Mouse (Mus musculus) forebrain, embryonic 16.5 days (tissue): ENCODE data around the gene Ddx54. TPM values are rescaled to one million over a fixed set of nuclear protein-coding genes. Genes with fewer than 3 reads are reported as not detected.
A peak's percentile ranks its signal among the peaks of the same experiment; 100 is the strongest.

Experiments
- ATAC-seq: fragments of 200-750 bp; cut with Nextera tagmentation; 2 replicates; pipeline ENCODE4 v1.8.0; 2017; ENCODE audit warnings: mild to moderate bottlenecking, moderate library complexity
- H3K27ac ChIP-seq: fragments of 300-500 bp; sonication (generic); 2 replicates; pipeline ENCODE4 v1.5.1; 2014; ENCODE audit warnings: low read length, control low read depth
- H3K27me3 ChIP-seq: fragments of 300-500 bp; sonication (generic); replicated peaks from 2 replicates; pipeline ENCODE4 v1.6.1; 2014; ENCODE audit warnings: low read length; ENCODE audit not compliant: control insufficient read depth, insufficient read depth
- H3K36me3 ChIP-seq: fragments of 300-500 bp; sonication (generic); 2 replicates; pipeline ENCODE4 v1.6.1; 2014; ENCODE audit not compliant: control insufficient read depth, insufficient read depth
- H3K4me1 ChIP-seq: fragments of 300-500 bp; sonication (generic); replicated peaks from 2 replicates; pipeline ENCODE4 v1.6.1; 2014; ENCODE audit warnings: low read length; ENCODE audit not compliant: control insufficient read depth, insufficient read depth
- H3K4me2 ChIP-seq: fragments of 300-500 bp; sonication (generic); 2 replicates; pipeline ENCODE4 v1.6.1; 2014; ENCODE audit warnings: mild to moderate bottlenecking, low read length, control low read depth
- H3K4me3 ChIP-seq: fragments of 300-500 bp; sonication (generic); replicated peaks from 2 replicates; pipeline ENCODE4 v1.5.1; 2014; ENCODE audit warnings: mild to moderate bottlenecking, low read length, control low read depth
- H3K9ac ChIP-seq: fragments of 300-500 bp; sonication (generic); replicated peaks from 2 replicates; pipeline ENCODE4 v1.6.1; 2014; ENCODE audit warnings: low read depth, low read length, control low read depth
- H3K9me3 ChIP-seq: fragments of 300-500 bp; sonication (generic); 2 replicates; pipeline ENCODE4 v1.6.1; 2016; ENCODE audit warnings: low read length; ENCODE audit not compliant: control insufficient read depth
- WGBS: fragments of 180-500 bp; shearing (Covaris S2); extraction: QIAGEN DNeasy Blood & Tissue Kit; methylation state at CpG from one replicate; pipeline ENCODE4 v1.1.7; 2014; 5-methylcytosine and 5-hydroxymethylcytosine counted together
- polyA plus RNA-seq: library from polyadenylated mRNA; unstranded; fragments of >200 nt; fragmentation: Nextera tagmentation; extraction: Ambion mirVana; gene quantifications from 2 replicates; pipeline ENCODE4 v1.2.1, GENCODE M21; 2015

Gene Ddx54
- polyA plus RNA-seq, 1 experiment from 2014 or later: 49.2 TPM

GRCm38 (mm10) chr5:120618778-120619177 is 6.2 kb downstream of the Ddx54 start:
- peaks cover 13% of the 10 kb centered on the region for H3K4me1 ChIP-seq
- no peaks in the 10 kb centered on the region for H3K27me3 ChIP-seq
- ATAC-seq: no peak
- no peak overlapping the region for H3K9ac ChIP-seq
- peaks cover 2% of the 10 kb centered on the region; the same call in 1 of the 2 replicates for H3K9me3 ChIP-seq
- H3K36me3 ChIP-seq: peaks cover 15% of the 10 kb centered on the region
- no peak overlapping the region for H3K27ac ChIP-seq
- H3K4me2 ChIP-seq: no peak overlapping the region
- no peak overlapping the region for H3K4me3 ChIP-seq
- 83% methylated on average over 12 of the region's 12 CpGs for WGBS

- ATAC-seq: no peak
- 12% methylated on average over 5 of the region's 5 CpGs for WGBS
- peaks cover 2% of the 10 kb centered on the region; the same call in 1 of the 2 replicates for H3K9me3 ChIP-seq
- H3K27ac ChIP-seq: no peak overlapping the region
- no peak overlapping the region for H3K9ac ChIP-seq
- H3K4me2 ChIP-seq: no peak overlapping the region
- H3K4me1 ChIP-seq: peaks cover 9% of the 10 kb centered on the region
- H3K27me3 ChIP-seq: no peaks in the 10 kb centered on the region
- no peak overlapping the region for H3K4me3 ChIP-seq
- peaks cover 17% of the 10 kb centered on the region for H3K36me3 ChIP-seq
Observed at GRCm38 (mm10) chr5:120619201-120619600, 6.7 kb downstream of the Ddx54 start.

- peak; percentile 43 for ATAC-seq
- Histone ChIP-seq H3K27me3 (no peaks in the 10 kb centered on the region), H3K4me1 (peaks cover 8% of the 10 kb centered on the region), H3K36me3 (peaks cover 20% of the 10 kb centered on the region), H3K9ac (no peak overlapping the region), H3K4me2 (no peak overlapping the region), H3K9me3 (peaks cover 2% of the 10 kb centered on the region; the same call in 1 of the 2 replicates), H3K27ac (no peak overlapping the region), H3K4me3 (no peak overlapping the region)
- WGBS: 67% methylated on average over 18 of the region's 18 CpGs
Observed at GRCm38 (mm10) chr5:120620375-120621077, 8.0 kb downstream of the Ddx54 start.

GRCm38 (mm10) chr5:120621078-120621765 is 8.7 kb downstream of the Ddx54 start:
- Histone ChIP-seq H3K4me3 (no peak overlapping the region), H3K4me1 (peaks cover 8% of the 10 kb centered on the region), H3K36me3 (peaks cover 20% of the 10 kb centered on the region), H3K4me2 (no peak overlapping the region), H3K9me3 (no peaks in the 10 kb centered on the region), H3K27ac (no peak overlapping the region), H3K27me3 (no peaks in the 10 kb centered on the region), H3K9ac (no peak overlapping the region)
- peak; percentile 4; the same call in 1 of the 2 replicates for ATAC-seq
- WGBS: 96% methylated on average over 23 of the region's 23 CpGs

- Histone ChIP-seq H3K9me3 (no peaks in the 10 kb centered on the region), H3K27me3 (no peaks in the 10 kb centered on the region), H3K36me3 (peaks cover 22% of the 10 kb centered on the region), H3K4me2 (no peak overlapping the region), H3K4me1 (peaks cover 8% of the 10 kb centered on the region), H3K27ac (no peak overlapping the region), H3K9ac (no peak overlapping the region), H3K4me3 (no peak overlapping the region)
- 75% methylated on average over 10 of the region's 10 CpGs for WGBS
- ATAC-seq: no peak
Observed at GRCm38 (mm10) chr5:120621846-120622197, 9.3 kb downstream of the Ddx54 start.

GRCm38 (mm10) chr5:120622198-120622851 is 9.8 kb downstream of the Ddx54 start:
- no peak overlapping the region for H3K27ac ChIP-seq
- no peaks in the 10 kb centered on the region for H3K27me3 ChIP-seq
- no peak overlapping the region for H3K4me2 ChIP-seq
- H3K4me1 ChIP-seq: peaks cover 8% of the 10 kb centered on the region
- no peak for ATAC-seq
- no peaks in the 10 kb centered on the region for H3K9me3 ChIP-seq
- 58% methylated on average over 5 of the region's 5 CpGs for WGBS
- no peak overlapping the region for H3K9ac ChIP-seq
- peaks cover 27% of the 10 kb centered on the region for H3K36me3 ChIP-seq
- H3K4me3 ChIP-seq: no peak overlapping the region

GRCm38 (mm10) chr5:120624427-120624826 is 11.9 kb downstream of the Ddx54 start:
- Histone ChIP-seq H3K4me3 (no peak overlapping the region), H3K27me3 (no peaks in the 10 kb centered on the region), H3K9me3 (no peaks in the 10 kb centered on the region), H3K27ac (no peak overlapping the region), H3K4me1 (peaks cover 8% of the 10 kb centered on the region), H3K9ac (no peak overlapping the region), H3K36me3 (peaks cover 20% of the 10 kb centered on the region), H3K4me2 (no peak overlapping the region)
- WGBS: 87% methylated on average over 10 of the region's 10 CpGs
- ATAC-seq: no peak

- Histone ChIP-seq H3K27me3 (no peaks in the 10 kb centered on the region), H3K36me3 (peaks cover 18% of the 10 kb centered on the region), H3K4me1 (peaks cover 8% of the 10 kb centered on the region), H3K27ac (no peak overlapping the region), H3K9me3 (no peaks in the 10 kb centered on the region), H3K4me3 (no peak overlapping the region), H3K4me2 (no peak overlapping the region), H3K9ac (no peak overlapping the region)
- no peak for ATAC-seq
- 21% methylated on average over 19 of the region's 19 CpGs for WGBS
Observed at GRCm38 (mm10) chr5:120626399-120626798, 13.9 kb downstream of the Ddx54 start.

- Histone ChIP-seq H3K27me3 (no peaks in the 10 kb centered on the region), H3K9ac (no peak overlapping the region), H3K36me3 (peaks cover 16% of the 10 kb centered on the region), H3K27ac (no peak overlapping the region), H3K4me3 (no peak overlapping the region), H3K9me3 (no peaks in the 10 kb centered on the region), H3K4me1 (no peaks in the 10 kb centered on the region), H3K4me2 (no peak overlapping the region)
- no peak for ATAC-seq
- WGBS: 89% methylated on average over 15 of the region's 15 CpGs
Observed at GRCm38 (mm10) chr5:120627515-120628300, 15.2 kb downstream of the Ddx54 start.
